Mouse (Mus musculus) retina, adult 2 months (tissue): ENCODE measurements at regions not wholly inside any gene's neighbourhood (a gene's known extent, or its start where the extent isn't known, plus 50 kb on each side); places are given as distances from the start of the nearest gene placed in this dataset.

Experiments used
- DNase-seq: peaks from one replicate; pipeline ENCODE4 v3.0.0-alpha.2; 2012; ENCODE audit warnings: low read depth, low spot score

DNA sequence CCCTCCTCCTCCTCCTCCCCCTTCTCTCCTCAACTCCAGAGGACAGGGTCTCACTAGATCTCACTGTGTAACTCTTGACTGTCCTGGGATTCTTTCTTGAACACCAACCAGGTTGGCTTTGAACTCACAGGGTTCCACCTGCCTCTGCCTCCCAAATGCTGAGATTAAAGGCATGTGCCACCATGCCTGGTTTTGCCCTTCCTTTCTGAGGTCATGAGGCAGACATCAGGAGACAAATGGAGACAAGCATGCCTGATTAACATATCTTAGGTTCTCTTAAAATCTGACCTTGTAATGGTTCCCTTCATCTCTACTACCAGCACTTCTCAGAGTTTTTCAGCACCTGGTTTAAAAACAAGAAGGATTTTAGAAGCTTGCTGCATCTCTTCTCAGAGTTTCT is 143.5 kb downstream of the Gm10260 start:
- DNase-seq = no peak

DNA sequence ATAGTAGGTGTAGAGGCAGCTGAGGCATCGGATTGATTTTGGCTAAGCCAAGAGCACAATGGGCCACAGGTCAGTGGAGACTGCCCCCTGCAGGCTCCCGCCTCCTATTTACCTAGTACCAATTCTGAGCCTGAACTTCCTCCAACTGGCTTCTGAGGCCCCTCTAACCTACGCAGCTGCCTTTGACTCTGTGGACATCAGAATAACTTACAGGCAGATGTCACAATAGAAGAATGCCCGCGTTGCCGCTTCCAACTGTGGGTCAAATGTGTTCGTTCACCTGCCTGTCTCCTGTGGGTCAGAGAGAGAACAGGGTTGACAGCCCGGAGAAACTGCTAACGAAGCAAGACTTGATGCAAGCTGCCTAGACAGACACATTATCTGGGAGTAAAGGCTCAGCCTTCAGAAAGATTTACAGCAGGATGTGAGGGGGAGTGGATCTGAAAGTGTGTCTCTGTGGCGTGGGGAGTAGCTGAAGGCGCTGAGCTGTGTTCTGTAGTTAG is 153.2 kb downstream of the Gm10260 start:
- no peak for DNase-seq

DNA sequence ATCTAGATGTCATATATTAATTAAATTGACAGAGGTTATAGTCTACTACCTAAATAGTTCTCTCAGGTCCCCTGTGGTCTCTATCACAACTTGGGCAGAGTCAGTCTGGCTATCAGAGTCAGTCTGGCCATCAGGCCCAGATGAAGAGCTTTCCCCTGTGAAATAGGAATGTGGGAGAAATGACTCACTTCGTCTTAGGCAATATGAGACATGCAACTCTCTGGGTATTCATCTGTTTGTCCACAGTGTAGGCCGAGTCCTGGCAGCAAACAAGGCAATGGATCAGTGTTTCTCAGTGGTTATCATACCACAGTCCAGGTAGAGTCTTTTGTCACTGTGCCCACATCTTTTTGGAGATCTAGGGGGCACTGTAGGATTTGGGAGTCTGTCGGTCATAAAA is 156.0 kb downstream of the Gm10260 start:
- DNase-seq = no peak

DNA sequence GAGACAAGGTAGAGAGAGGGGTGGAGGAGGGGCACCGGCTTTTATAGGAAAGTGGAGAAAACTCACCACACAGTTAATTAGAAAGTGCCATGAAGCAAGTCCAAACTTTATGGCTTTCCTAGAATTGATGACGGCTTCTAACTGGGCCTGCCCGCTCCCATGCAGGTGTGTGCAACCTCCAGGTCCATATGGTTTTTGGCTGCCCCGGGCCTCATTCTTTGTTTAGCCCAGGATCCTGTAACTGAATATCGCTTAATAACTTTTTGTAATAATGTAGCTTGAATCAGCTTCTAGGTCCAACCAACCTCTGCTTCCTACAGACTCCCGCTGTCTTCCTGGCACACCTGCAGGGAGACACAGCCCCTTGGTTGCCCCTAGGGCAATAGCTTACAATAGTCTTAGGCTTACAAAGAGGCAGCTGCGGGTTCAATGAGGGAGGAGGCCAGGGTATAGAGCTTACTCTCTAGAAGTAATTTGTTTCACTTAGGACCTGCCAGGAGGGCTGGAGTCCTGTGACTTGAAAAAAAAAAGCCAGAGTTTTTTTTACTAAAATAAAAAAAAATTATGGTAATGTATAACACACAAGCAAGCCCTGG is 159.2 kb downstream of the Gm10260 start:
- no peak for DNase-seq

DNA sequence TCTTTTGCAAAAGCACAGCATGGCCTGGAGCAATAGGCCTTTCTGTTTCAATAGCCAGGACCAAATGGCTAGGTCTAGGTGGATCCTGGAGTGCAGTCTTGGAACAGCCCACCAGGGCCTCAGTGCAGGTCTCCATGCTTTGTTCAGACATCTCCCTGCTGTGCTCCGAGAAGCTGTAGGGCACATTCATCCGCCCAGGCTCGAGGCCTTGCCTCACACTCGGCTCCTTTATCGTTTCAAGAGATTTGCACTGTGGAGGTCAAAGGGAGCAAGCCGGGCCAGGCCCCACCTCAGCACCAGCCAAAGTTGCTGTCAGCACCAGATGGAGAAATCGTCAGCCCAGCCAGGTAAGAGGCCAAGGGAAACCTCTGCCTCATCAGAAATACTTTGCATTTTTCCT is 160.3 kb downstream of the Gm10260 start:
- no peak for DNase-seq

DNA sequence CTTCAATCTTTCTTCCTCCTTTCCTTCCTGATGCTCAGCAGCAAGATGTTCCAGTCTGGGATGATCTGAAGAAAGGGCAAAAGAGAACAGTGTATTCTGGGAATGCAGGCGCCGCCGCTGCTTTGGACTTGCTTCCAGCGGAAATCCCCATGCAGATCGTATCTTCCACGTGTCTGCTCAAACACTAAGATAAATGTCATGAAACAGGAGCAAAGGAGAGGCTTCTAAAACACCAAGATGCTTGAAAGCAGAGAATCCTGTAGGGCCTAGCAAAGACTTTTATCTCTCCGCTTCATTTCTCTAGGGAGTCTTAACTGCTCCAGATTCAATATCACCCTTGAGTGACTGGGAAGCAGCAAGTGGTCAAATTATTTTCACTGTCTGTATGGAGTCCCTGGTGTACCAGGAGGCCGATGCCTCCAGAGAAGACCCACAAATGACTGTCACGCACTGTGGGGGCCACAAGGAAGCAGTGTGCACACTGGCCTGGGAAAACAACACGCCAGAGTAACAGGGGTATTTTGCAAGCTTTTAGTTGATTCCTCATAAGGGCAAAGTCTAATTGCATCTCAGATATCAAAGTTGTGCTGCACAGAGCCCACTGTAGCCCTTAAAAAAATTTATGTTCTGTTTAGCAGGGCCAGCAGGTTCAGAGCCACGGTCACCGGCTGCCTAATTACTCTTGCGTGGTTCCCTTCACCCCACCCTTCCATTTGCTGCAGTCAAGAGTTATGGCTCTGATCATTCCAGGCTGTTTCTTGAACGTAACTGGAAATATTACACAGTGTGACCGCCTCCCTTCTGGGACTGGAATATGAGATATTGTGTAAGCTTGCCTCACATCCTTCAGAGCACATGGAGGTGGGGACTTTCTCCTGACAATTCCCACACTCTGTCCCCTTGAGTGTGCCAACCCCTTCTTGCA is 161.7 kb downstream of the Gm10260 start:
- no peak for DNase-seq

DNA sequence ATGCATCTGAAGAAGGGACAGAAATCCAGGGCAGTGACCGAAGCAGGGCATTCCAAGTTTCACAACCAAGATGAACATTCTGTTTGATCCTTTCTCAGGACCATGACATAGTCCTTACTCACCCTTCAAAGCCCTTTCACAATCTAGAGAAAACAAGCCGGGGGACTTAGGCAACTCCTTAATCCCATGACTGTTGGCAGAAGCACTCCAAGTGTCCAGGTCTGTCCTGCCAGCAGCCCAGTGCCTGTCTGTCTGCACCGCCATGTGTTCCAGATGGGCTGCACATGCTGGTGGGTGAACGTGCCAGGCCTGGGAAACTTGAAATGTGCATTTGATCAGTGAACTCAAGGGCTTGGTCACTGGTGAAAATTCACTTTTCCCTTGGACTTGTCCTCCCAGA is 165.6 kb downstream of the Gm10260 start:
- DNase-seq = no peak

DNA sequence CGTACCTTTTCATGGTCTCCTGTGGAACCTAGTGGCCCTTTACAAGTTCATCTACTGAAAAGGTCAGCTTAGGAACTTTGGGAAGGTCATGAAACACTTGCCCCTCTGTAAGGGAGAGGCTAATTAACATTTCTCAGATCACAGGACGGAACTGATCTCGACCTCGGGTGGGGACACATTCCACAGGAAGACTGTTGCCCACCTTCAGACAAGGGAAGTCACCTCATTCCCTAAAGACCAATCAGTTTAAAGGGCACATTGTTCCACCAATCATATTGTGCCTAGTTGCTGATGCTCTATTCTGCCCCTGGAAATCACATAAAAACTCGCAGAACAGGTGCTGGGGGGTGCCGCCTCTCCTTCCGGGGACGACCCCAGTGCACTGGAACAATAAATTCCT is 170.8 kb downstream of the Gm10260 start:
- DNase-seq = no peak

DNA sequence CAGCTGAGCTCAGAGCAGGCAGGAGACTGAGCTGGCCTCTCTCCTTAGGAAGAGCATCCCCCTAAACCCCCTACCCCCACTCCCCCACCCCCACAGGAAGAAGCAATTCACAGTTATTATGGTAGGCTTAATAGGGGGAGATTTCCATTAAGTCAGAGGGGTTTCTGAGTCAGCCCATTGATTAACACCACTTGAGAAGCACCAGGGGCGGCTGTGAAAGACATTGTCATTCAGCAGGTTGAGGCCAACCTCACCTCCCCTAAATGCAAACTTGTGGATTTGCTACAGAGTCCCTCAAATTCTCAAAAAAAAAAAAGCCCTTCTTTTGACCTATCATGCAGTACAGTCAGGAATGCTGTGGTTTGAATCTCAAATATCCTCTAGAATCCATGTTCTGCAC is 172.3 kb downstream of the Gm10260 start:
- no peak for DNase-seq

DNA sequence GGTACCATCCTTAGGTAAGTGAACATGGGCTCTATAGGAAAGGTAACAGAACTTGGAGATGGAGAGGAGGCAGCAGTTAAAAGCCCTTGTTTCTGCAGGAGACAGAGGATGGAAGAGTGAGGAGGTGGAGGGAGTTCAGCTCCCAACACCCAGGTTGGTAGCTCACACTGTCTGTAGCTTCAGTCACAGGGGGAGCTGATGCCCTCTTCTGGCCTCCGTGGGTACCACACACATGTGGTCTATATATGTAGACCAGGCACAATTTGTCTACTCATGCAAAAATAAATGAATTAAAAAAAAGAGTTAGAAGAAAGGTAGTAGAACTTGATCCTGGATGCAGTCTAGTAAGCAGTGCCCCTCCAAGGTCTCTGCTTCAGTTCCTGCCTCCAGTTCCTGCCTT is 173.3 kb downstream of the Gm10260 start:
- no peak for DNase-seq

DNA sequence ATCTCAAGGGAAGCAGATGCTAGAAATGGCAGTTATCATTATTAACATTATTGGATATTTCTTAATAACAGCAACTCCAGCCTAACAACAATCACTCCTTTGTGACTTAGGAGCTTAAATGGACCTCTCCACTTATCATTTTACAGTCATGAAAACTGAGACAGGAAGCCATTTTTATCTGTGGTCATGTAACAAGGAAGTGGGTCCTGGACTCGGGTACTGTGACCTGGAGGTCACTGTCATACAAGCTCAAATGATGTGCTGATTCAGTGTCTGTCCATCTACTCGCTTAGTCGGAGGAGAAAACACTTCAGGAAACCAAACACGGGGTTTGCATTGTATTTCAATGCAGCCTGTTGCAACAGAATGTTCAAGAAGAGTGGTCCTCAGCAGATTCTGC is 176.4 kb downstream of the Gm10260 start:
- DNase-seq = no peak

DNA sequence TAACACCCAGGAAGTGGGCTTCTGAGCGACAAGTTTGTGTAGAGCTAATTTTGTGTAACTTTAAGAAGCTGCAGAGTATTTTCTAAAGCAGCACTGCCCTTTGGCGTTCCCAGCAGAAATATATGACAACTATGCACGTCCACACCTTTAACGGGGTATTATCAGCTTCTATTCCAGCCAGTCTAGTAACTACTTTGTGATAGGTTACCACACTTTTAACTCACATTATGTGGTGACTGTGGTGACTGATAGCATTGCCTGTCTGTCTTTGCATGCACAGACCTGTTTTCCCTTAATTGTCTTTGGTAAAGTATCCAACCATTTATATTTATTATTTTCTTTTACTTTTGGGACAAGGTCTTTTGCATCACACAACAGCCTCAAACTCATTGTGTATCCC is 179.1 kb downstream of the Gm10260 start:
- DNase-seq = no peak

DNA sequence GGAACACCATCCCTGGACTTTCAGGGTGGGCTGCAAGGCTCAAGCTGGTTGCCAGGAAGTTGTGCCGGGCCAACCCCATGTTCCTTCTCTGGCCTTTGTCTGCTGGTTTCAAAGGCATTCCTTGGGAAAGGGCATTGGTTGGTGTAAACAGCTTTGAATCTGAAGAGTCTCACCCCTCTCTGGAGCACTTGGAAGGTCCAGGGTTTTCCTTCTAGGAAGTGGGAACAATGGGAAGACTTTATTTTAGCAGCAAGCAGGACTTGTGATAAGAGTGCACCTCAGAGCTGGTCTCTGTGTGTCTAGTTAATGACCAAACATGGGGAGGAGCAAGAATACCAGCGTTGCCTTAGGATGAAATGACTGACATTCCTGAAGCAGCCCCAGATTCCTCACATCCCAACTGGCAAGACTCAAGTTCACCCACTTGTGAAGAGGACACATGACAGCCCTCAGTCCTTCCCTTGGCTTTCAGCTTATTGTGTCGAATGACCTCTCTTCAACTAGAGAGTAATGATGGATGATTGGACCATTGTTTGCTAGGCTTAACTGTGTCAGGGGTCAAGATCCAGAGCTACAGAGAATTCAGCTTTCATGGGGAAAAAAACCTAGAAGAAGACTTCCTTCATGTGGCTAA is 180.1 kb downstream of the Gm10260 start:
- DNase-seq = no peak

DNA sequence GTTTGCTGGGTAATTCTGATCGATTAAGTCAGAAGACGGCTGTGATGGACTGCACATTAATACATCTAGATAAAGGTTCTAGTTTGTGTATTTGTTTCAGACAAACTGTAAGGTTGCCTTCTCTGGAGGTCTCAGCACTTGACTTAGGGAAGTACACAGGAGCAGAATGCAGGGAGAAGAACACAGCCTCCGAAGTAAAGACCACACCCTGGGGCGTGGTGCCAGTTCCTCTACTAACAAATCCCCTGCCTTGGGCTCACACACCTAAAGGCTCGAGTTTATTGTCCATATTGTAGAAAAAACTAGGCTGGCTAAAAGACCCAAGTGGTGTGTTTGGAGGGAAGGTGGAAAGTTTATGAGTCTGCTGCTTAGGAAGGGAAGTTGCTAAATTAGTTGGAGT is 181.8 kb downstream of the Gm10260 start:
- DNase-seq = no peak

DNA sequence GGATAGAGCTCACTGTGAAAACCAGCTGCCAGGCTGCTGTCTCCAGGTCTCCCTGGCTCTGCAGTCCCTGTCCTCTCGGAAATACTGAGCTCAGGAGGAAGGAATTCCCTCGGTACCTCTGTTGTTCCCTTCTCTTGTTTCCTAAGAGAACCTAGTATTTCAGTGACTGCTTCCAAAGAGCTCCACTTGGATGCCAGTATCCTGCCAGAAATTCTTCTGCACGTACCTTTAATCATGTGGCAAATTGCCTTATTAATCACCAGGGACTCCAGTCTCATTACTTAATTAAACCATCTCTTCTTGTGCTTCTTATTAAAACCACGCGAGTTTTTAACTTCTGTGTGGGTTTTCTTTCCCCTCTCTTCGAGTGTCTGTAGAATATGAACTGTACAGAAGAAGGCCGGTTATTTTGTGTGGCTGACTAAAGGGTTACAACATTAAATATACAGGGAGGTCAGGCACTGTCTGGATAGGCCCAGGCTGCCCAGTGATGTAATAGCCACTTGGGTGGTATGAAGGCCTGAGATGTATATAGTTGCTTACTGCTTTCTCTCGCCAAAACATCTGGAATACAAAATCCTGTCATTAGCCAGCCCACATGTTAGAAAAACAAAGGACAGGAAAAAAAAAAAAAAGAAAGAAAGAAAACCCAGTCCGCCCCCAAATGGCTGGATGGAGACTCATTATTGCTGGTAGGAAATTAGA is 183.2 kb downstream of the Gm10260 start:
- DNase-seq = no peak

DNA sequence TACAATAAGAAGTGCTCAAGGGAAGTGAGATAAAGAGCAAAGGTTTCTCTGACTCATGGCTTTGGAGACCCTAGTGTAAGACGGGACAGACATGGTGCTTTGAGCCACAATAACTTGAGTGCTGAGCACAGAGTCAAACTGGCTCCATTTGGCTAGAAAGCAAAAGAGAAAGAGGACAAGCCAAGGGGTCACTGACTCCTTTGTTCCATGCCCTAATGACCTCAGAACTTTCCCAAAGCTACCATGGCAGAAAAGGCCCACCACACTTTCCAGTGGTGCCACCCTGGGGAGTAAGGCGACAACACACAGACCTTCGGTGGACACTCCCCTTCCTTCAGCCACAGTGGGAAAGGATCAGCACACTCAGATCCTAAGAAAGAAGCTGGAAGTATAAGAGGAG is 186.8 kb downstream of the Gm10260 start:
- no peak for DNase-seq

DNA sequence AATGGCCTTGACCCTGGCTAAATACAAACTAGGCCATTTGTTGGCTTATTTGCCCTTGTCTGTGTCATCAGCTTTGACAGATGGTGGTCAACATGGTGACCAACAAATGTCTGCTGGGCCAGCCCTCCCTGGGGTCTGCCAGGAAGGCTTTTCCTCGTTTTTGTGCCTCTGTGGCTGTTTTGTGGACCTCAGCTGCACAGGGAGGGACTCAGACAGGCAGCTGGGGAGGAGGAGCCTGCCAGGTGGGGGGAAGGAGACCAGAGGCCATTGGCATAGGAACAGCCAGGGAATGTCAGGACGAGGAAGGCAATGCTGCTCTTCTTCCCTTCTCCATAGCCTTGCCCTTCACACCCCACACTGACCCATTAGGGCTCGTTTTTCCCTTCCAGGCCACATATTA is 188.1 kb downstream of the Gm10260 start:
- no peak for DNase-seq

DNA sequence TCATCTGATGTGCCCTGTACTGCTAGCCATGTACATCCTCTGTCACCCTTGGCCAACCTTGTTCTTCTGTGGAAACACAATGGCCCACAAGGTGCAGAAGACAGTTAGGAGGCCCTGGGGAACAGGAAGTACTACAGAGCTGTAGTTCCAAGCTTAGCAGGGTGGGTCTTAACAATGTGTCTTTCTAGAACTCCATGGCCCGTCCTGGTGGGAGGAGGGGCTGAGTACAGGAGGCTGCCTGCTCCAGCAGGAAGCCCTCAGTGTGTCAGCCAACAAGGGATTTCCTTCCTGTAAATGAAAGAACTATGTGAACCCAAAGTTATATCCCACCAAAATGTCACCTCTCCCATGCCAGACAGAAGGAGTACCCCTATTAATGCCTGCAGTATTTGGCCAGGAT is 190.4 kb downstream of the Gm10260 start:
- DNase-seq = no peak

DNA sequence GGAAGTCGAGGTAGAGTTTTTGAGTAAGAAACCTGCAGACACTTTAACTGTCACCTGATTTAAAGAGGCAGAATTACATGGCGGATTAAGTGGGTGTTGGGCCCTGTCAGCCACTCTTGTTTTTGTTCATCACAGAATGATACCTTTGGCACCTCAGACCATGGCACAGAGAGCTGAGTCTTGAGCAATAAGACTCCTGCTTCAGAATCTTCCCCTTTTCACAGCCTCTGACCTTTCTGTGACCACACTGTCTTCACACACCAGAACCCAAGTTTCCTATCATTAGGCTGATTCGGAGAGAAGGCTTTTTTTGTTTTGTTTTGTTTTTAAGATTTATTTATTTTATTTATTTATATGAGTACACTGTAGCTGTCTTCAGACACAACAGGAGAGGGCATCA is 192.8 kb downstream of the Gm10260 start:
- DNase-seq = no peak

DNA sequence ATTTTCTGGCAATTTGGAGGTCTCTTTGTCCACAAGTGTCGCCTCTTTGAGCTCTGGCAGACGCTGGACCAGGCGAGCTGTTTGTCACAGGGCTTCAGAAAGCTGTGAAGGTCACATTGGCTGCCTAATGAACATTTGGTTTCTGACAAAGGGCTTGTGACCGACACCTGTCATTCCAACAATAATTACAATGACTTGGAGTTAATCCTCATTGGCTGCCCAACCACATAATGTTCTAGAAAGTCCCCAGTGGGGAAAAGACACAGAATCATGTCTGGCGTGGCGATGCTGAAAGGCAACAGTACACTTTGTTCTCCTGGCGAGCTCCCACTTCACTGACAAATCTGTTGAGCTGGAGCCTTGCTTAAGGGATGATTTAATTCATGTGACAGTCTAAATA is 194.4 kb downstream of the Gm10260 start:
- no peak for DNase-seq

DNA sequence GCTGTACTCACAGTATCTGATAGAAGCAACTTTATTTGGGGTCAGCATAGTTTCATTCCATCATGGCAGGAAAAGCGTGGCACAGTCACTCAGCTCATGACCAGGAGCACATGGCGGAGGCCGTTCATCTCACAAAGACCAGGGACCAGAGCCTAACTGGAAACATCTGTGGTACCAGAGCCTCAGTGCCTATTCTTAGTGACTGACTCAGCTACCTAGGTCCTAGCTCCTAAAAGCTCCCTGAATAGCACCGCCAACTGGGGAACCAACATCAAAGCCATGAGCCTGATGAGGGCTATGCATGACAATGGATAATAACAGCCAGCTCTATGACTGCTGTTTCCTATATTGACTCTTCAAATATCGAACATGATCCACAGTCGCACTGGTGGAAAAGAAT is 198.2 kb downstream of the Gm10260 start:
- DNase-seq = no peak

DNA sequence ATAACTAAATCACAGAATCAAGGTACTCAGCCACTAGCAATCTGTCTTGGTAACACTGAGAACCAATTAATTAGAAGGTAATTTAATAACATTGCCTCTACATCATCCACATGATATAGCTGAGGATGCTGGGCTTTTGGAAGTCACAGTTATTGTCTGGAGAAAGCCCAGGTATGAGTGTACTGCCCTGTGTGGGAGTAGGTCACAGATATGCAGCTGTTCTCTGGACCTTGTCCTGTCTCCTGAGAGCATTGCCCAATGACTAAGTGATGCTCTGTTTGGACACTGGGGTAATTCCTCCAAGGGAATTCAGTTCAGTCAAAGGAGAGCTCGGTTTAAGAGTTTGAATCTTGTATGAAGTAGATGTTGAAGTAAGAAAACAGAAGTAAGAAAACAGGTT is 199.6 kb downstream of the Gm10260 start:
- DNase-seq = no peak
